Mouse (Mus musculus) embryo, embryonic 11 days (tissue): ENCODE data around the gene Cdyl.
A peak's percentile ranks its signal among the peaks of the same experiment; 100 is the strongest.

Experiments used
- DNase-seq: peaks from one replicate; pipeline ENCODE4 v3.0.0-alpha.2; 2015

Gene Cdyl

DNA sequence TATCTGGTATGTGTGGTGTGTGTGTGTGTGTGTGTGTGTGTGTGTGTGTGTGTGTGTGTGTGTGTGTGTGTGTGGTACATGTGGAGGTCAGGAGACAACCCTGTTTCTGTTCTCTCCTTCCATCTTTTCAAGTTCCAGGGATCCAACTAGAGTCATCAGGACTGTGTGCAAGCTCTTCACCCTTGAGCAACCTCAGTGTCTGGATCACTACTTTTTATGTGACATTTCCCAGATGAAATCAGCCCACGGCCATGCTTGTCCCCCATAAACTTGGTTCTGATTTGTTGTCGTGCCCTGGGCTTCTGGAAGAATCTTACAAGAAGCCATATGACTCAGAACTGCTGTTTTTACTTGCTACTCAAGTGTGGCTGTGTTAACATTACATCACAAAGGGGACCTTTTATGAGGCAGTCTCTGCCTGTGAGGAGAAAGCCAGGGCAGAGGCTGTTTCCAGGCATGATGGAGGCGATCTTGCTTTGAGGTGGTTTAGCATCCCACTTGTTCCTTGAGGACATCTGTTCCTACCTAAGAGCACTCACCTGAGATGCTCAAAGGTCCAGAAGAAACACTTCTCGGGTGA, at the start of gene Cdyl:
Gene Cdyl, plus strand, starts transcription at position 428 of the 580 bp plus-strand sequence.
- DNase-seq, result no peak

DNA sequence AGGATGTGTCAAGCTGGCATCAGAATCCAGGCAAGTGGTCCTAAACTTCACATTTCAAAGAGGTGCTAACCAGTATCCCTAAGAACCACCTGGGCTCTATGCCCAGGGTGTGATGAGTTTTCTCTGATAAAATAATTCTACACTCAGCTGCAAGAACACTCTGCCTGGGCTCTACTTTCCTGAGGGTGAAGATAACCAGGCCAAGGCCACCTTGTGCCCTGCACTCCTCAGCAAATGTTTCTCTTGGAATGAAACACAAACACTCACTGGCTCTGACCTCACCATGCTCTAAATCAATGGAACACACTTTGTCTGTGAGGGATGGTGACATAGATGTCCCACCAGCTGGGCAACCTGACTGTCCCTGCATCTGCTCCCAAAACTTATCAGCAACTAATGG, 48.9 kb upstream of the Cdyl start:
- DNase-seq, result no peak

DNA sequence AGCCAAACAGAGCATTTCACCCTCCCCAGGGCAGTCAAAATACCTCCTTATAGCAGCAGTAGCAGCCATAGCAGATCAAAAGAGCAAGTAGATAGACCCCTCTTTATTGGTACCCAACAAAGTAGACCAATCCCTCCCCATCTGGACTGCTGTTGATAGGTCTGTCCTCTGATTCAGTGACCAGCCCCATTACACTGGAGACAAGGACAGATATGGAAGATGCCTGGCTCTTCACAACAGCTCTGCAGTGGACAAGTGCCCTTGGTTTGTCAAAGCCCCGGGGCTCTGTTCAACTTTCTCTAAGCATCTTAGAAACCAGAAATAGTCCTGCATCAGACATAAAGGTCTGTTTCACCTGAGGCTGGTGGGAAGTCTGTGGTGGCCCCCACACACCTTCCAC, 47.1 kb upstream of the Cdyl start:
- DNase-seq, result no peak

DNA sequence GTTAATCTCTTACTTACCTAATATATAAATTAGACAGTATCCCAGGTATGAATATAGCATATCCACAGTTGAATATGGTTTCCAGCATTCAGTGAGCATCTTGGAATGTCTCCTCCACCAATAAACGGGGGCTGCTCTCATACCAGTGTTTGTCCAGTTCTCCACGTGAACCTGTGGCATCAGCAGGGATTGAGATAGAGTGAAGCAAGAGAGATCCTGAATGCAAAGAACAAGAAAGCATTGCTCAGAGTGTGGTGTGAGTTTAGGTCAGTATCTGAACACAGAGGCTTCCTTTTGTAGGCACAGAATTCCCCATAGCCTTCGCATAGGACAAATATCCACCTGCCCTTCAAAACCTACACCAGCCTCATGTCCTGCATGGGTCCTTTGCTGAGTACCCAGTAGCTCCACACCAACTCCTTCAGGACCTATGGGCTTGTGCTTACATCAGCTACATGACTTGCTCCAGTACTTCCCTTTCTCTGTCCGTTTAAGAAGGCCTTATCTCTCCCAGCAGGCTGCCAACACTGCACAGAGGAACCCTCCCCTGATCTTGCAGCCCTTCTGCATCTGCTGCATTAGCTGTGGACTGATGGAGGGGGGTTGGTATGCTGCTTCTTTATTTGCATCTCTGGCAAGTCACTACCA, 44.7 kb upstream of the Cdyl start:
- no peak for DNase-seq

DNA sequence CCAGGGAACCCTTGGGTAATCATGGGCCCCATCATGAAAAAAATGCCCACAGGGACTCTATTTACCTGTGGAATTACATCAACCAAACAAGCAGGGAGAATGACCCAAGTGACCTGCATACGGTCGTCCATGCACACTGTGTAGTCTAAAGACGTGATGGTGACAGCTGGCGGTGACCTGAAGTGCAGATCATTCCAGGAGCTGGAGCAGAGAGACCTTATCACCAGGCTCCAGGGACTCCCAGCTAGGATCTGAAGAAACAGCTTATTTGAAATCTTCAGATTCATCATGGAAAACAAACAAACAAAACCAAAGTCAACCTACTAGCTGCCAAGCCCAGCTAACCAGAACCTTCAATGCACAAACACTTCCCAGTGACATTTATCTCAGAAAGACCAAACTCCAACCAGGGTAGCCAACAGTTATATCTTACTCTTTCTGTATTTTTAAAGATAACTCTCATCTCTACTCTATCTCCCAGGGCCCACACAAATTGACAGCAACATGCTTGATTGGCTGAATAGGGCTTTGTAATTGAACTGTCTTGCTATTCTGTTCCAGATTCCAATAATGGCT, 43.0 kb upstream of the Cdyl start:
- DNase-seq, result no peak

DNA sequence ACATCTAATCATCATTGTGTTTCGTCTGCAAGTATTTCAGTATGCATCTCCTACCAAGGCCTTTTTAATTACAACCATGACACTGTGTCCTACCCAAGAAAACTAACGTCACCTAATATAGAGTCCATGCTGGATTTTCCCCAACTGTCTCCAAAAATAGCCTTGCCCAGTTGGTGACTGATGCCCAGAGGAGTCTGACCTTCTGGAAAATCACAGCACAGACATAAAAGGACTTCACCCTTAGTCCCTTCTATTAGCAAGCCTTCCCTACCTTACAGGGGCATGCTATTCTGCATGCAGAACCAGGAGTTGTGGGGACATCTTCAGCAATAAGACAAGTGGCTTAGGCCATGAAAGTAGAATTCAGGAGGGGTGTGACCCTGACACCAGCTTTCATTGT, 40.3 kb upstream of the Cdyl start:
- no peak for DNase-seq

DNA sequence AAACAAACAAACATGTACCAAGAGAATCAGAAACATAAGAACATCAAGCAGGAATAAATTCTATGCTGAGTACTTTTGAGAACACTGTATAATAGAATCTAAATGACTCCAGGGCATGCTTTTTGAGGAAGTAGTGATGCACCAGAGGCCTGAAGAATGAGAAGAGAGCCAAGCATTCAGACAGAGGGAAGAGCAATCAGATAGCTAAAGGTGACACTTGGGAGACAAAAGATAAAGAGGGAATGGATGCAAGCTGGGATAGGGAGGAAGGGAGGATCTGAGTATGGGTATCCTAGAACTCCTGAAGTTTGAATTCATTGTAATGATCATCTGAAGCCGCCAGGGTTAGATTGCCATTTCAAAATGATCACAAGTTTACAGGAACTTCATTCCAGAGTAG, 38.9 kb upstream of the Cdyl start:
- DNase-seq, result no peak

DNA sequence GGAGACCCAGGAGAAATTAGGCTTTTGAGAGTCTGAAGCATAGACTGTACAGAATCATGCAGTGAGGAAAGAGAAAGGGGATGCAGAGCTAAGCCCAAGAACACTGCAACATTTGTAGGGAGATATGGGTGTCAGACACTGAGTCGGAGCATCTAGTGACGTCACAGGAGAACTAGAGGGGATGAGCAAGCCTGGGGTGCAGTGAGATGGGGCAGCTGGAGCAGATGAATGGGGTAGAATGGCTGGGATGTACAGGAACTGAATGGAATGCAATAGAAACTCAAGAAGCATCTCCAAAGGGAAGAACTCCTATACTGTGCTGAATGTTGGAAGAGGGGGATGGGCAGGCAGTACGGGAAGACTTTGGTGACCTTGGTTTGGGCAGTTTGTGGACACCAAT, 34.8 kb upstream of the Cdyl start:
- no peak for DNase-seq

DNA sequence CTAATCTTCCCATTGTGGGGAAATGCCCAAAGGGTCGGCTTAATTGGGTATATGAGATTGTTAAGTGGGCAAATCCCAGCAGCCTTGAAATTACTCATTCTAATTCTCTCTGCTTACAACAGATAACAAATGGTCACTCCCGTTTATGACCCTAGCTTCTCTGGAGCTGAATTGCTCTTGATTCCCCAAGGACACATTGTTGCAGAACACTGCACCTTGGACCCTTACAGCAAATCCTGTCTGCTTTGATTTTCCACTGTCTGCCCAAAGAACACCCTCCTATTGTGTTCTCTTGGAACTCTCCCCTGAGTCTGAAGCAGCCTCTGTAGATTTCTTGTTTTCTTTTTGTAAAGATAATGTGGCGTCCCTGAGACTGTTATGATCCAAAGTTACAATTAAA, 34.1 kb upstream of the Cdyl start:
- no peak for DNase-seq

DNA sequence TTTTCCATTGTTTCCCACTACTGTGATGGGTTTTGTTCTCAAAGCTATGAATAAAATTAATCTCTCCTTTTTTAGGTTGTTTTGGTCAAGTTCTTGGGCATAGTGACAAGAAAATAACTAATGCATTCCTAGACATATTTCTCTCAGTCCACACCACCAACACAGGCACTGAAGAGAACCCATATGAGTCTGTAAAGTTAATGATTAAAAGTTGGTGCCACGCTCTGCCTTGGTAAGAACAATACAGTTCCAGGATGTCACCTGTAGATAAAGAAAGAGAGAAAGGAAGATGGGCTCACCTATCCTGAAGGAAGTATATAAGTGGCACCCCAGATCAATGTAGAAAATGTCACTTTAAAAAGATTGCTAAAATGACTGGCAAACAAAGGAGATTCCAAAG, 32.3 kb upstream of the Cdyl start:
- no peak for DNase-seq

DNA sequence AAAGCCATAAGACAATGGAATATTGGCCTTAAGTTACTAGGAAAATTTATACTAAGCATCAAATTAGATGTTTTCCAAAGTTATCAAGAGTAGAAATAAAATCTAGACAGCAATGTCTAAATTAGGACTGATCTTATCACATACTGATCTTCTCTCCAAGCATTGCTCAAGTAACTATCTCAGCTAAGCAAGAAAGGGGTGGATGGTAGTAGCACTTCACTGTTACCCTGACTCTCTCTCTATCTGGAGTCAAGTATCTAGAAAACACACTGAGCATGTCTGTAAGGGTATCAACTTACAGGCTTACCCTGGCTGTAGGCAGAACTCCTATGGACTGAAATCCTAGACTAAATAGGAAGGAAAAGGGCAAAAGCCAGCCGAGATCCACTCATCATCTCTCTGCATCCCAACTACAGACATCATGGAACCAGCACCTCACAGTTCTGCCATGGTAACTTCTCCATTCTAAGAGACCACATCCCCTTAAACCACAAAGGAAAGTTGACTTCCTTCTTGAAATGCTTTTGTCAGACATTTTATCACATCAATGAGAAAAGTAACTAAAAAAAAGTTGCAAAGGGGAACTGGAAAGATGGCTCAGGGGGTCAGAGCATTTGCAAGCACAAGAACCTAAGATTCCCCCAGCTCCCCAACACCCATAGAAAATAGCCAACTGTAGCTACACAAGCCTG, 12.4 kb upstream of the Cdyl start:
- no peak for DNase-seq

DNA sequence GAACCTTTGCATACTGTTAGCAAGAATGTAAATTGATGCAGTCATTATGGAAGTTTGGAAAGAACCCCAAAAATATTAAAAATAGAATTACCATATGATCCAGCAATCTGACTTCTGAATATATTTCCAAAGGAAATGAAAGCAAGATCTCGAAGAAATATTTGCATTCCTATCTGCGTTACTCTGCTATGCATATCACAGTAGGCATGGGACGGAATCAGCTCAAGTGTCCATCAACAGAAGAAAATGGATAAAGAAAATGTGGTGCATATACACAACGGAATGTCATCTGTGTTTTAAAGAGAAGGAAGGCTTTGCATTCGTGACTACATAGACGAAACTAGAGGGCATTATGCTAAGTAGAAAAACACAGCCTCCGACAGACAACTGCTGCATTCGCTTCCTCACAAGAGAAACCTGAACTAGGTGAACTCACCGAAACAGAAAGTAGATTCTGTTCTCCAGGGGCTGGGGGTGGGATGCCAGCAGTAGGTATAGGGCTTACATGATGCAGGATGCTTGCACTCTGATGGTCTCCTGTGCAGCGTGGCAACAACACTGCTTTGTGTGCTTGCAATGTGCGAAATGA, 9.3 kb upstream of the Cdyl start:
- DNase-seq, result no peak

DNA sequence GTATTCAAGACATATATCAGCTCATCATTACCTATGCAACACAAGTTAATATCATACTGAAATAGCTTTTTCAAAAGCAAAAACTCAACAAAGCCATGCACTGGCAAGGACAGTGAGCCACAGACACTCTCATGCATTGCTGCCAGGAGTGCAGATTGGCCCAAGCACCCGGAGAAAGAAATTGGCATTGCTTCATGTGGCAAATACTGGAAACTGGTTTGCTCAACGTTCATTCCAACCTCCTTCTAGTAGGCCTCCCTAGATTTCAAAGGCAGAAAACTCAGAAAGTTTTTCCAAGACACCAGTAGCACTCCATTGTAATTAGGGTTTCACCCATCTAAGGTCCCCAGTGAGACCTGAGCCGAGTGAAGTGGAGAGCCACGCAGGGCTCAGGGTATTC, 6.8 kb upstream of the Cdyl start:
- DNase-seq, result no peak

DNA sequence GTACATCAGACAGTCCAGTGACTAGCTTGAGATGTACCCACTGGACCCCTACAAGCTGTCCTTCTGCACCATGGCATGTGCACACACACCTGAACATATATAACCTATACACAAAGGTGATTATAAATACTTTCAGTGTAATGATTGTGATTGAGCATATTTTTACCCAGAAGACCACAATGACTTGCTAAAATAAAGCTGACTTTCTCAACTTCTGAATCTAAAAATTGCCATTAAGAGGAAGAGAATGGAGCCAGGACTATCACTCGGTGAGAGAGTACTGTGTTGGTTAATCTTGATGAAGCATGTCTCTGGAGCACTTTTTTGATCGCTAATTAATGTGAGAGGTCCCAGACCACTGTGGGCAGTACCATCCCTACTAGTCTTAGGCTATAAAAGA, 2.8 kb upstream of the Cdyl start:
- no peak for DNase-seq

DNA sequence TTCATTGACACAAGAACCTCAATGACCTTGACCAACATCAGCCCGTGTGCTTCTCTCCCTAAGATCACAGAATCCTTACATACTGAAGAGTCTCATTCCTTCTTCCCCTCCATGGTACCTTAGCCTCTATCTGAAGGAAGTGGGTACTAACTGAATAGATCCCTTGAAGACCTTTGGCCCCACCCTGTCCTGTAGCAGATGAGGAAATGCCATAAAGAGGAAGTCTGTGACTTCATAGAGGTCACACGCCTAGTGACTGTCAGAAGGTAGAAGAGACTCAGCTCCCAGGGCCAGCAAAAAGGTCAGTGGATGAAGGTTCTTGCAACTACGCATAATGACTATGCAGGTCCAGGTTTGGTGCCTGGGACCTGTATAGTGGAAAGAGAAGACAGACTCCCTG, 5.8 kb downstream of the Cdyl start:
- DNase-seq, result no peak

DNA sequence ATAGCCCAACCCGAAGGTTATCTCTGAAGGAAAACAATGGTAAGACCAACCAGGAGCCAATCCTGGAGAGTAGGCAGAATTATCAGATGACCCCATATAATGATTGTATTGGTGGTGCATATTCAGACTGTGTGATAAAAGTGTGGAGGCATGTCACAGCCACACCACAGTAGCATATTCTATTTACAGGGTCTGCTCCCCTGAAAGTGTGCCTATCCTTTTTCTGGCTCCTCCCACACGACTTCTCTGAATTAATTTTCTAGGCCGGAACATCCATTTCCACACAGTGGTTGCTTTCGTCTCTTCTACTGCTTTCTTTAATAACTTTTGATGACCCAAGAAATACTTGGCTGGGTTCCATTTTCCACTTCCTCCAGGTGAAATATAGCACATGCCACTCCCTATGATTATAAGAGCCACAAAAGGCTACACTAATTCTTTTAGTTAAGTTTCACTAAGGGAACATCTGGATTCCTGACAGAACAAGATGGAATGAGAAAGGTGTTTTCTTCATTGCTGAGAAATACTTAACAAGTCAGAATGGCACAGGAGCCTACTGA, 10.4 kb downstream of the Cdyl start:
- DNase-seq, result no peak

DNA sequence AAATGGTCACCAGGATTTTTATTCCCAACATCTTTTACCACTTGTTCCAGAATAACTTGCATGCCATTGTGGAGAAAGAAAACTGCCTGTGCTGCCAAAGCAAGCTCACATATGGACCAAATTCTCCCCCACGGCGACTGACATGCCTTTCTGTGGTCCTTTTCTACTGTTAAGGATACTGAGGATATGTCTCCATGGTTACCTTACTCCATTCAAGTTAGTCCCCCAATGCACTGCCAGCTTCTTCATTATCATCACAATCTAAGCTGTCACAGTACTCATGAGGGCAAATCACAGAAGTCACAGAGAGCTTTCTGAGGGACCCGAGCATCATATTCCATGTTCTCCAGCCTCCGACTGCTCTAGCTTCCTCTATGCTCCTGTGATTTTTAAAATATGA, 11.2 kb downstream of the Cdyl start:
- DNase-seq, result no peak

DNA sequence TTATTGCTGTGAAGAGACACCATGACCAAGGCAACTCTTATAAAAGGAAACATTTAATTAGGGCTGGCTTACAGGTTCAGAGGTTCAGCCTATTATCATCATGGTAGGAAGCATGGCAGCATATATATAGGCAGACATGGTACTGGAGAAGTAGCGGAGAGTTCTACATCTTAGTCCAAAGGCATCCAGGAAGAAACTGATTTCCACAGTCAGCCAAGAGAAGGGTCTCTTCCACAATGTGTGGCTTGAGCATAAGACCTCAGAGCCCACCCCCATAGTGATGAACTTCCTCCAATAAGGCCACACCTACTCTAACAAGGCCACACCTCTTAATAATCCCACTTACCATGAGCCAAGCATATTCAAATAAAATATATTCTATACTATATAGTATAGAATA, 17.3 kb downstream of the Cdyl start:
- DNase-seq, result no peak

DNA sequence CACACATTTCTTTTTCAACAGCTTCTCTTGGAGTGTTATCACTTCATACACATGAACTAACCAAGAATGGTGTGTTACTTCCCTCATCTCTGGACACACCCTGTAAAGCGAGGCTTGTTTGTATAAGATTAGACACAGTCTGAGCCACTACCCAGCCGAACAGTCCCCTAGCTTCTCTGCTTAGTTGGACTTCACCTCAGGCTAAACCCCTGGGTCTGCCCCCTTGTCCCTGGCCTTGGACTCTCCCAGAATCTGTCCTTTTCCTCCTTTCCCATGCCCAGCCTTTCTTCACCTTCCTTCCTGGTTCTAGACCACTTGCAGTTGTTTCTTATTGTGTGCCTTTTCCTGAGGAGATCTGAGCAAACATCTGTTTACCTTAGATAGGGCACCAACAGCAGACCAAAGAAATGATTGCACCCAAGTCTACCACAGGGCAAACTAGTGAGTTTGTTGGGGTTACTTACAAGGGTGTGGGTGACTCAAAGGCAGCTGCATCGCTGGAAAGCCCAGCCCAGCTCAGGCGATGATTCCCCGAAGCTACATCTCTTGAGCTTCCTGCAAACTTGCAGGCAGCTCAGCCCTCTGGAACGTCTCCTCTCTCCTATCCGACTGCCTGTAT, 17.9 kb downstream of the Cdyl start:
- peak; percentile 14 for DNase-seq

DNA sequence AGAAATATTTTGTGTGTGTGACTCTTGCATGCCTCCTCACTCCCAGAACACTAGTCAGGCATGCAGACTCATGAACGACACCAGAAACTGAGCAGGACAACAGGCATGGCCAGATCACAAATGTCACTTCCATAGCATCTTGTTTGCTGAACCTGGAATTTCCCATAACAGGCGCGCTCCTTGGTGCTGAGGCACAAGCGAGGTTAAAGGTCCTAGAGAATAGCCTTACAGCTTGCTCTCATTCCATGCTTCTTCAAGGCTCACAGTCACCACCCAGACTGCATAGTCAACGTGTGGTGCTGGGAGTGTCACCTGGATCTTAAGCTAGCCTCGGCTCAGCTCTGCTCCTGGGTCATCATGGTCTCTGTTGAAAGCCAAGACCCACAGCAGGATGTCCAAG, 19.1 kb downstream of the Cdyl start:
- DNase-seq, result no peak

DNA sequence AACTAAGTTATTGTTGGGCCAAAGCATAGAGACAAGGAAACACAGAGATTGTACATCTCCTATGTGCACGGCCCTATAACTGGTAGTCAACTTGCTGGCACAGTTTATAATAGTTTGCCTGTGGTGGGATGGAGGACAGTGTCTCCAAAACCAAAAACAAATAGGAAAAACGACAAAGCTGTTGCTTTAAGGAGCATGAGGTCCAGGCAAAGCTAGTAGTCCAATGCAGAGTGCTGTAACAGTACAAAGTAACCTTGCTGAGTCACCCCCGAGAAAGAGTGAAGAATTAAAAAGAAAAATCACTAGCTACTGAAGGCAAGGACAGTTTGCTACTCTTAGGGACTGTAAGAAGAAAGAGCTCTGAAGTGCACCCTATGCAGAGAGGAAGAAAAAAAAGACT, 21.7 kb downstream of the Cdyl start:
- DNase-seq, result no peak

DNA sequence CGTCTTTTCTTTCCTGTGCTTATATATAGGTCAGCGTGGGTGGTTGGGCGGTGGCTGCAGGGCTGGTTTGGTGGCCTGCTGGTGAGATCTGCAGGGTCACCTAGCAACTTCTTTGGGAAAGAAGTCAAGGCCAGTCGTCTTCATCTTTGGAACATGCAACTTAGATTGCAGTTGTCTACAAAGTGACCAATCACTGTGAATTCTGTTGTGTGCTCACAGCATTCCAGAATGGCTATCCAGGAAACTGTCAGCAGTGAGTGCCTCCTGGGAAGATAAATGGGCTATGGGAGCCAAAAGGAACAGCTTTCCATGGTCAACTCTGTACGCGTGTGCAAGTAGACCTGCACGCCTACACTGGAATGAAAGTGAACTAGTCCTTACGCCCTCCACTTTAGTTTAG, 26.6 kb downstream of the Cdyl start:
- no peak for DNase-seq

DNA sequence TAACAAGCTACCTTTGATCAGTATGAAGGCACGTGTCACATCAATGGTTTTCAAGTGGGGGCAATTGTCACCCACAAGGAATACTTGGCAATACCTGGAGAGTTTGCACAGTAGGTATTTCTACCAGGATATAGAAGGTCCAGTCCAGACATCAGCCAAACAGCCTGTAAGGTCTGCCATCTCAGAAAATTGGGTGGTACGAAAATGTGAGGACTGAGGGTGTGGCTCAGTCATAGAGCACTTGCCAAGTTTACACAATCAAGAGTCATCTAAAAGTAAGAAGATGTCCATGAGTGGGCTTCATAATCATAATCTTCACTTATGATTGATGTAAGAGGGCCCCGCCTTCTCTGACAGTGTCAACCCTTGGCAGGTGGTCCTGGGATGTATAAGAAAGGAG, 29.9 kb downstream of the Cdyl start:
- DNase-seq, result no peak
